Mouse (Mus musculus) stomach, embryonic 15.5 days (tissue): Measurements from ENCODE around the gene Cnn3. TPM values are rescaled to one million over a fixed set of nuclear protein-coding genes. Genes with fewer than 3 reads are reported as not detected.

Experiments
- ATAC-seq: fragments of 200-750 bp; cut with Nextera tagmentation; 2 replicates; pipeline ENCODE4 v1.8.0; 2017; ENCODE audit warnings: low read depth, moderate number of reproducible peaks, moderate TSS enrichment; ENCODE audit not compliant: insufficient read depth, low FRiP score
- H3K27ac ChIP-seq: fragments of 300-500 bp; sonication (generic); 2 replicates; pipeline ENCODE4 v1.5.1; 2015; ENCODE audit warnings: mild to moderate bottlenecking, inconsistent platforms
- H3K27me3 ChIP-seq: fragments of 300-500 bp; sonication (generic); replicated peaks from 2 replicates; pipeline ENCODE4 v1.6.1; 2015; ENCODE audit warnings: inconsistent platforms
- H3K36me3 ChIP-seq: fragments of 300-500 bp; sonication (generic); 2 replicates; pipeline ENCODE4 v1.6.1; 2015; ENCODE audit warnings: inconsistent platforms
- H3K4me1 ChIP-seq: fragments of 300-500 bp; sonication (generic); 2 replicates; pipeline ENCODE4 v1.6.1; 2015; ENCODE audit warnings: inconsistent platforms
- H3K4me2 ChIP-seq: fragments of 300-500 bp; sonication (generic); 2 replicates; pipeline ENCODE4 v1.6.1; 2015; ENCODE audit warnings: mild to moderate bottlenecking, inconsistent platforms
- H3K4me3 ChIP-seq: fragments of 300-500 bp; sonication (generic); replicated peaks from 2 replicates; pipeline ENCODE4 v1.5.1; 2015; ENCODE audit warnings: inconsistent platforms
- H3K9ac ChIP-seq: fragments of 300-500 bp; sonication (generic); 2 replicates; pipeline ENCODE4 v1.6.1; 2015; ENCODE audit warnings: inconsistent platforms
- H3K9me3 ChIP-seq: fragments of 300-500 bp; sonication (generic); 2 replicates; pipeline ENCODE4 v1.6.1; 2016; ENCODE audit warnings: inconsistent platforms
- WGBS: fragments of 180-500 bp; shearing (Covaris S2); methylation state at CpG from one replicate; pipeline ENCODE4 v1.1.7; 2015; 5-methylcytosine and 5-hydroxymethylcytosine counted together
- polyA plus RNA-seq: library from polyadenylated mRNA; unstranded; fragments of >200 nt; fragmentation: Nextera tagmentation; extraction: Ambion mirVana; gene quantifications from 2 replicates; pipeline ENCODE4 v1.2.1, GENCODE M21; 2015

Cnn3 gene
- polyA plus RNA-seq, 1 experiment from 2014 or later, result 525 TPM

DNA sequence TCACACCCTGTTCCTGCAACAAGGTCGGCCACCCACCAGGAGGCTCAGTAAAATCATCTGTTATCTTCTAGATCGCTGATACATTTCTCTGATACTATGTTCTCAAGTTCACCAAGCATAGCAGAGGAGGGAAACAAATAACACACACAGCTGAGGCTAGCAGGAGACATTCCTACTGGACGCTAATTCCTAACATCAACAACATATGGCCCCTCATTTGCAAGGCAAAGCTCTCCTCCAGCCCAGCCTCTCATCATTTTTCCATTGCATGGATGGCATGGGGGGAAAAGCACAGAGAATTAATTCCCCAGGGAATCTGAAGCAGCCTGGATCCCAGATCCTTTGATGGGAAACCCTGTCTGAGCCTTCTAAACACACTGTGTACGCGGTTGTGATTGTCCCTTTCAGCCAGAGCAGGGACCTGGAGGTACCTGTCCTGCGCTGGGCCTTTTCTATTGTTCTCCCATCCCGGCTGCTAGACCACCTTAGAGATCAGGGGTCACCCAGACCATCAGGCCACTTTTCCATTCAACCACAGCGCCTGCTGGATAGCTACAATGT, 78.7 kb downstream of the Cnn3 start:
- H3K9me3 ChIP-seq, result no peaks in the 10 kb centered on the region
- H3K4me3 ChIP-seq, result no peak overlapping the region
- H3K27me3 ChIP-seq, result no peaks in the 10 kb centered on the region
- H3K4me1 ChIP-seq, result no peaks in the 10 kb centered on the region
- no peaks in the 10 kb centered on the region for H3K36me3 ChIP-seq
- H3K27ac ChIP-seq, result no peak overlapping the region
- H3K9ac ChIP-seq, result no peak overlapping the region
- WGBS, result 60% methylated on average over 8 of the region's 8 CpGs
- no peak for ATAC-seq
- no peak overlapping the region for H3K4me2 ChIP-seq

DNA sequence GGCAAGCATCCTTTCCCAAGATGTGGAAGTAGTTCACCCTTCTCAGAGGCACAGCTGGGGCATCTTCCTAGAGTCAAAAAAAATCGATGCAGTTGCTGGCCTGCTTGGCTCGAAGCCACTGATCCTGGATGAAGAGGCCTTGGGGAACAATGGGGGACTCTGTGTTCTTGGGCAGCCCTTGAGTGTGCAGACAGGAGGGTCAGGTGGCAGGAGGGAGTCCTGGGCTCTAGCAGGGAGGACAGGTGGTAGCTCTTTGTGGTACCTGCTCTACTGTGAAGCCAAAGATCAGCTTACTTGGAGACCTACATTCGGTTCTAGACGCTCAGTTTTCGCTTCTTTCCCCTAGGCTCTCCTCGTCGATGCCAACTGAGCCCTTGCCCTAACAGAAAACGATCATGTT, 79.9 kb downstream of the Cnn3 start:
- Histone ChIP-seq H3K9ac (no peak overlapping the region), H3K4me3 (no peak overlapping the region), H3K4me1 (no peaks in the 10 kb centered on the region), H3K27me3 (no peaks in the 10 kb centered on the region), H3K27ac (no peak overlapping the region), H3K9me3 (no peaks in the 10 kb centered on the region), H3K36me3 (no peaks in the 10 kb centered on the region), H3K4me2 (no peak overlapping the region)
- WGBS, result 89% methylated on average over 8 of the region's 8 CpGs
- no peak for ATAC-seq

DNA sequence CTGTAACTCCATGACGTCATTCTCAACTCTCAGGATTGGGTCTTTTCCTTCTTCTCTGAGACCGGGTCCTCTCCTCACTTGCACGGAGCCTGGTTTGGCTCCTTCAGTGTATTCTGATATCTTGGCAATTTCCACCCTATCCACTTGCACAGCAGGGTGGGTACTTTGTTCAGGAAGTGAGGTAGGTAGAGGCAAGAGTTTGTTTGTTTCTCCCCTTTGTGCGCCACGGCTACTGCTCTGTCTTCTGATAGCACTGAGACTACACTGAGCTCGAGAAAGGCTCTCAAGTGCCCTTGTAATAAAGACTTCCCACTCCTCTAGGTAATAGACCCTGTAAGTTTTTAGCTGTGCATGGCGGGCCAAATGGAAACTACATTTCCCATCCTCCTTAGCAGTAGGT, 80.5 kb downstream of the Cnn3 start:
- Histone ChIP-seq H3K4me3 (no peak overlapping the region), H3K9me3 (no peaks in the 10 kb centered on the region), H3K9ac (no peak overlapping the region), H3K27me3 (no peaks in the 10 kb centered on the region), H3K27ac (no peak overlapping the region), H3K36me3 (no peaks in the 10 kb centered on the region), H3K4me2 (no peak overlapping the region), H3K4me1 (no peaks in the 10 kb centered on the region)
- no peak for ATAC-seq
- whole genome bisulfite sequencing, result 90% methylated on average over 7 of the region's 7 CpGs

DNA sequence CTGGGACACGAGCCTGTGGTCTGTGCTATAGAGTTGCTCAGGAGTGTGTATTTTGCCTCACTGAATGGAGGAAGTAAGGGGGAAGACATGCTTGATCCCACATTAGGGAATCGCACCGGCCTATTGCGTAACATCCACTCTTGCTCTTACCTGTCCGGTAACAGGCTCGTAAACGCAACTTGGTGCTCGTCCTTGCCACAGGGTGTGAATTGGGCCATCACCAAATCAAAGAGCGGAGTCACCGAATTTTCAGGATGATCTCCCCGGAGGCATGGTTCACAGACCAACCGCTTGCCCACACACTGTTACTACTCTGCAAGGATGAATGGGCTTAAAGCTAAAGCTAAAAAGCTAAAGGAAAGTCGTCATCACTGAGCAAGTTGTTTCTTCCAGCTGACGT, 81.4 kb downstream of the Cnn3 start:
- no peak overlapping the region for H3K9ac ChIP-seq
- H3K4me3 ChIP-seq, result no peak overlapping the region
- no peak overlapping the region for H3K4me2 ChIP-seq
- 91% methylated on average over 14 of the region's 14 CpGs for WGBS
- no peak for ATAC-seq
- no peak overlapping the region for H3K27ac ChIP-seq
- H3K27me3 ChIP-seq, result no peaks in the 10 kb centered on the region
- no peaks in the 10 kb centered on the region for H3K9me3 ChIP-seq
- no peaks in the 10 kb centered on the region for H3K4me1 ChIP-seq
- no peaks in the 10 kb centered on the region for H3K36me3 ChIP-seq

Other genes starting within 250 kb of the Cnn3 start
- 2.1 and 2.7 TPM in 2 replicates for gene Tmem56, start 143.4 kb upstream of the Cnn3 start, polyA plus RNA-seq
- 44.1 and 44.9 TPM in 2 replicates for gene Alg14, start 134.7 kb upstream of the Cnn3 start, polyA plus RNA-seq
- 35.4 and 46.9 TPM in 2 replicates for gene Slc44a3, start 105.9 kb downstream of the Cnn3 start, polyA plus RNA-seq
- not detected in 2 replicates for gene 4930432M17Rik, start 244.3 kb downstream of the Cnn3 start, polyA plus RNA-seq